Mouse (Mus musculus) liver, postnatal 0 days (tissue): ENCODE data around the gene Gm10188.

Experiments used
- CTCF ChIP-seq: sonication (generic); IDR thresholded peaks from 2 replicates; pipeline ENCODE4 v1.5.1; 2016; ENCODE audit warnings: antibody characterized with exemption, low read depth
- EP300 ChIP-seq: IDR thresholded peaks from 2 replicates; pipeline ENCODE4 v1.6.1; 2016; ENCODE audit warnings: antibody characterized with exemption, low read depth, mild to moderate bottlenecking

GRCm38 (mm10) chr1:132197666-132198065, 31.9 kb downstream of the Gm10188 start:
- no peak for TF ChIP-seq CTCF
- no peak for TF ChIP-seq EP300
